Mouse (Mus musculus) urinary bladder, postnatal 25 days (tissue): Measurements from ENCODE around the gene Mogat1.
"Not testable (repeated sequence)": the region's sequence is repeated elsewhere in the genome, so short reads cannot be mapped to it uniquely, and the experiment has no call there.

Experiments
- DNase-seq: peaks from one replicate; pipeline ENCODE4 v3.0.0; 2022; ENCODE audit warnings: low spot score

Gene Mogat1

GRCm38 (mm10) chr1:78510862-78511261 is at the start of gene Mogat1:
Gene Mogat1, plus strand, starts transcription at chr1:78510991.
- no peak for DNase-seq

GRCm38 (mm10) chr1:78472441-78472840 is 38.4 kb upstream of the Mogat1 start:
- no peak for DNase-seq

GRCm38 (mm10) chr1:78483430-78483829 is 27.4 kb upstream of the Mogat1 start:
- no peak for DNase-seq

- DNase-seq, result no peak
Measured at GRCm38 (mm10) chr1:78484361-78484760, 26.4 kb upstream of the Mogat1 start.

GRCm38 (mm10) chr1:78488427-78488751 is 22.4 kb upstream of the Mogat1 start:
- no peak for DNase-seq

GRCm38 (mm10) chr1:78488752-78489492 is 21.9 kb upstream of the Mogat1 start, which contains the start of gene Farsb:
Gene Farsb, minus strand, starts transcription at chr1:78488897.
- peak; percentile 84 for DNase-seq

GRCm38 (mm10) chr1:78490143-78490542 is 20.6 kb upstream of the Mogat1 start:
- DNase-seq, result no peak

- DNase-seq, result no peak
Measured at GRCm38 (mm10) chr1:78501036-78501435, 9.8 kb upstream of the Mogat1 start.

- DNase-seq, result not testable (repeated sequence)
Measured at GRCm38 (mm10) chr1:78501856-78502255, 8.9 kb upstream of the Mogat1 start.

GRCm38 (mm10) chr1:78502527-78502926 is 8.3 kb upstream of the Mogat1 start:
- no peak for DNase-seq

GRCm38 (mm10) chr1:78507137-78507536 is 3.7 kb upstream of the Mogat1 start:
- DNase-seq, result no peak

GRCm38 (mm10) chr1:78511621-78512160 is 900 bp downstream of the Mogat1 start, which contains the start of gene BC035947:
Gene BC035947, minus strand, starts transcription at chr1:78512158.
- peak; percentile 9 for DNase-seq

- no peak for DNase-seq
Measured at GRCm38 (mm10) chr1:78512756-78513155, 2.0 kb downstream of the Mogat1 start.

GRCm38 (mm10) chr1:78518907-78519306 is 8.1 kb downstream of the Mogat1 start:
- no peak for DNase-seq

GRCm38 (mm10) chr1:78525189-78525886 is 14.5 kb downstream of the Mogat1 start:
- DNase-seq, result peak; percentile 52

GRCm38 (mm10) chr1:78528356-78528755 is 17.6 kb downstream of the Mogat1 start:
- DNase-seq, result no peak

GRCm38 (mm10) chr1:78529011-78529410 is 18.2 kb downstream of the Mogat1 start:
- no peak for DNase-seq

GRCm38 (mm10) chr1:78530500-78531215 is 19.9 kb downstream of the Mogat1 start:
- no peak for DNase-seq

- no peak for DNase-seq
Measured at GRCm38 (mm10) chr1:78532184-78532800, 21.5 kb downstream of the Mogat1 start.

GRCm38 (mm10) chr1:78534428-78535150 is 23.8 kb downstream of the Mogat1 start:
- no peak for DNase-seq
